Mouse (Mus musculus) ES-E14 (cell line): ENCODE results near the gene Snx12.
"Not testable (repeated sequence)": the region's sequence is repeated elsewhere in the genome, so short reads cannot be mapped to it uniquely, and the experiment has no call there.

Source experiments
- HCFC1 ChIP-seq: IDR thresholded peaks from 2 replicates; pipeline ENCODE4 v1.6.1; 2012; ENCODE audit warnings: low read length, inconsistent platforms, borderline replicate concordance; ENCODE audit not compliant: insufficient read depth
- MAFK ChIP-seq: IDR thresholded peaks from 2 replicates; pipeline ENCODE4 v1.6.1; 2014; ENCODE audit warnings: mild to moderate bottlenecking, low read depth, low read length, inconsistent platforms; ENCODE audit not compliant: insufficient read depth
- ZNF384 ChIP-seq: IDR thresholded peaks from 2 replicates; pipeline ENCODE4 v1.6.1; 2012; ENCODE audit warnings: low read depth, low read length, inconsistent platforms

GRCm38 (mm10) chrX:101085211-101085610 is 137.2 kb downstream of the Snx12 start:
- TF ChIP-seq HCFC1, MAFK, ZNF384: not testable (repeated sequence)
